Mouse (Mus musculus) intestine, embryonic 15.5 days (tissue): Measurements from ENCODE around the gene Grin3b. TPM values are rescaled to one million over a fixed set of nuclear protein-coding genes. Genes with fewer than 3 reads are reported as not detected.
A peak's percentile ranks its signal among the peaks of the same experiment; 100 is the strongest.

Experiments used
- ATAC-seq: fragments of 200-750 bp; cut with Nextera tagmentation; 2 replicates; pipeline ENCODE4 v1.8.0; 2017; ENCODE audit warnings: moderate TSS enrichment, moderate library complexity
- H3K27ac ChIP-seq: fragments of 300-500 bp; sonication (generic); 2 replicates; pipeline ENCODE4 v1.5.1; 2015; ENCODE audit warnings: mild to moderate bottlenecking, inconsistent platforms
- H3K27me3 ChIP-seq: fragments of 300-500 bp; sonication (generic); replicated peaks from 2 replicates; pipeline ENCODE4 v1.6.1; 2015; ENCODE audit warnings: inconsistent platforms
- H3K36me3 ChIP-seq: fragments of 300-500 bp; sonication (generic); 2 replicates; pipeline ENCODE4 v1.6.1; 2015; ENCODE audit warnings: inconsistent platforms
- H3K4me1 ChIP-seq: fragments of 300-500 bp; sonication (generic); replicated peaks from 2 replicates; pipeline ENCODE4 v1.6.1; 2015; ENCODE audit warnings: inconsistent platforms
- H3K4me2 ChIP-seq: fragments of 300-500 bp; sonication (generic); replicated peaks from 2 replicates; pipeline ENCODE4 v1.6.1; 2015; ENCODE audit warnings: mild to moderate bottlenecking, inconsistent platforms
- H3K4me3 ChIP-seq: fragments of 300-500 bp; sonication (generic); replicated peaks from 2 replicates; pipeline ENCODE4 v1.5.1; 2015; ENCODE audit warnings: inconsistent platforms
- H3K9ac ChIP-seq: fragments of 300-500 bp; sonication (generic); 2 replicates; pipeline ENCODE4 v1.6.1; 2015; ENCODE audit warnings: inconsistent platforms
- H3K9me3 ChIP-seq: fragments of 300-500 bp; sonication (generic); 2 replicates; pipeline ENCODE4 v1.6.1; 2016; ENCODE audit warnings: inconsistent platforms
- WGBS: fragments of 180-500 bp; shearing (Covaris S2); methylation state at CpG from one replicate; pipeline ENCODE4 v1.1.7; 2015; 5-methylcytosine and 5-hydroxymethylcytosine counted together
- polyA plus RNA-seq: library from polyadenylated mRNA; unstranded; fragments of >200 nt; fragmentation: Nextera tagmentation; extraction: Ambion mirVana; gene quantifications from 2 replicates; pipeline ENCODE4 v1.2.1, GENCODE M21; 2015

Grin3b gene
- polyA plus RNA-seq, 1 experiment from 2014 or later: 0.11 TPM

GRCm38 (mm10) chr10:80014484-80015290 lies 44.2 kb downstream of the Grin3b start:
- H3K4me3 ChIP-seq: no peak overlapping the region
- peaks cover 28% of the 10 kb centered on the region for H3K27me3 ChIP-seq
- ATAC-seq: peak; percentile 52
- H3K36me3 ChIP-seq: peaks cover 11% of the 10 kb centered on the region
- H3K9ac ChIP-seq: peak overlapping the region; percentile 28; the same call in 1 of the 2 replicates
- H3K4me1 ChIP-seq: peaks cover 17% of the 10 kb centered on the region
- 29% methylated on average over 28 of the region's 28 CpGs for WGBS
- H3K27ac ChIP-seq: no peak overlapping the region
- no peaks in the 10 kb centered on the region for H3K9me3 ChIP-seq
- H3K4me2 ChIP-seq: peak overlapping the region; percentile 6; the same call in 1 of the 2 replicates

GRCm38 (mm10) chr10:80015583-80015982 lies 45.1 kb downstream of the Grin3b start:
- no peak overlapping the region for H3K9ac ChIP-seq
- H3K36me3 ChIP-seq: 0 out of 2 replicates have a peak, but pooled peaks cover 4% of the 10 kb centered on the region
- no peak overlapping the region for H3K27ac ChIP-seq
- H3K4me3 ChIP-seq: no peak overlapping the region
- peaks cover 28% of the 10 kb centered on the region for H3K27me3 ChIP-seq
- H3K9me3 ChIP-seq: no peaks in the 10 kb centered on the region
- no peak for ATAC-seq
- WGBS: 80% methylated on average over 10 of the region's 10 CpGs
- H3K4me2 ChIP-seq: no peak overlapping the region
- peaks cover 18% of the 10 kb centered on the region for H3K4me1 ChIP-seq

- peaks cover 18% of the 10 kb centered on the region for H3K4me1 ChIP-seq
- peak within 1 kb of the TSS; percentile 12; the same call in 1 of the 2 replicates for H3K4me3 ChIP-seq
Observed at GRCm38 (mm10) chr10:80016511-80016910, 46.0 kb downstream of the Grin3b start, which contains the start of gene Arhgap45. Gene Arhgap45 (plus strand): TSS chr10:80016653.

GRCm38 (mm10) chr10:80016931-80017330 lies 46.4 kb downstream of the Grin3b start:
- H3K4me3 ChIP-seq: peak overlapping the region; percentile 12; the same call in 1 of the 2 replicates
- H3K9ac ChIP-seq: no peak overlapping the region
- WGBS: 84% methylated on average over 10 of the region's 10 CpGs
- H3K27ac ChIP-seq: no peak overlapping the region
- peaks cover 28% of the 10 kb centered on the region for H3K27me3 ChIP-seq
- H3K9me3 ChIP-seq: no peaks in the 10 kb centered on the region
- no peak for ATAC-seq
- H3K4me2 ChIP-seq: no peak overlapping the region
- no peaks in the 10 kb centered on the region for H3K36me3 ChIP-seq
- peaks cover 18% of the 10 kb centered on the region for H3K4me1 ChIP-seq

More at GRCm38 (mm10) chr10:80016511-80016910, 46.0 kb downstream of the Grin3b start, which contains the start of gene Arhgap45:
- WGBS: 66% methylated on average over 11 of the region's 11 CpGs
- no peak within 1 kb of the TSS for H3K9ac ChIP-seq
- no peak within 1 kb of the TSS for H3K4me2 ChIP-seq
- H3K36me3 ChIP-seq: no peaks in the 10 kb centered on the region
- no peaks in the 10 kb centered on the region for H3K9me3 ChIP-seq
- peaks cover 28% of the 10 kb centered on the region for H3K27me3 ChIP-seq
- no peak within 1 kb of the TSS for H3K27ac ChIP-seq
- ATAC-seq: no peak

GRCm38 (mm10) chr10:80017361-80017760 lies 46.8 kb downstream of the Grin3b start:
- peaks cover 28% of the 10 kb centered on the region for H3K27me3 ChIP-seq
- WGBS: 57% methylated on average over 3 of the region's 3 CpGs
- peaks cover 18% of the 10 kb centered on the region for H3K4me1 ChIP-seq
- H3K9me3 ChIP-seq: no peaks in the 10 kb centered on the region
- H3K27ac ChIP-seq: no peak overlapping the region
- H3K9ac ChIP-seq: no peak overlapping the region
- no peak overlapping the region for H3K4me2 ChIP-seq
- no peak for ATAC-seq
- H3K36me3 ChIP-seq: no peaks in the 10 kb centered on the region
- no peak overlapping the region for H3K4me3 ChIP-seq

- H3K27me3 ChIP-seq: peaks cover 27% of the 10 kb centered on the region
- no peak overlapping the region for H3K9ac ChIP-seq
- no peak overlapping the region; the same call in 1 of the 2 replicates for H3K4me2 ChIP-seq
- no peaks in the 10 kb centered on the region for H3K9me3 ChIP-seq
- WGBS: 81% methylated on average over 14 of the region's 14 CpGs
- ATAC-seq: no peak
- H3K4me3 ChIP-seq: no peak overlapping the region
- 0 out of 2 replicates have a peak overlapping the region, but pooled peaks have one; percentile 13 for H3K27ac ChIP-seq
- H3K4me1 ChIP-seq: peaks cover 18% of the 10 kb centered on the region
- no peaks in the 10 kb centered on the region for H3K36me3 ChIP-seq
Observed at GRCm38 (mm10) chr10:80017771-80018170, 47.3 kb downstream of the Grin3b start.

GRCm38 (mm10) chr10:80018739-80019297 lies 48.3 kb downstream of the Grin3b start:
- H3K36me3 ChIP-seq: no peaks in the 10 kb centered on the region
- peak overlapping the region; percentile 36; the same call in 1 of the 2 replicates for H3K9ac ChIP-seq
- 2% methylated on average over 15 of the region's 15 CpGs for WGBS
- H3K4me3 ChIP-seq: peak overlapping the region; percentile 12; the same call in 1 of the 2 replicates
- no peaks in the 10 kb centered on the region for H3K9me3 ChIP-seq
- no peak overlapping the region for H3K27ac ChIP-seq
- H3K27me3 ChIP-seq: peaks cover 17% of the 10 kb centered on the region
- peak overlapping the region; percentile 53 for H3K4me2 ChIP-seq
- peaks cover 18% of the 10 kb centered on the region for H3K4me1 ChIP-seq
- peak; percentile 78 for ATAC-seq

GRCm38 (mm10) chr10:80019471-80020131 lies 49.1 kb downstream of the Grin3b start:
- peaks cover 21% of the 10 kb centered on the region for H3K4me1 ChIP-seq
- H3K4me3 ChIP-seq: peak overlapping the region; percentile 28
- H3K9me3 ChIP-seq: no peaks in the 10 kb centered on the region
- H3K4me2 ChIP-seq: peak overlapping the region; percentile 53
- peak overlapping the region; percentile 40; the same call in 1 of the 2 replicates for H3K27ac ChIP-seq
- ATAC-seq: peak; percentile 60
- WGBS: 19% methylated on average over 20 of the region's 20 CpGs
- H3K9ac ChIP-seq: peak overlapping the region; percentile 43
- H3K27me3 ChIP-seq: peaks cover 9% of the 10 kb centered on the region
- H3K36me3 ChIP-seq: no peaks in the 10 kb centered on the region

GRCm38 (mm10) chr10:80020191-80020590 lies 49.7 kb downstream of the Grin3b start:
- Histone ChIP-seq H3K9ac (peak overlapping the region; percentile 43), H3K36me3 (no peaks in the 10 kb centered on the region), H3K4me2 (peak overlapping the region; percentile 53), H3K4me1 (peaks cover 22% of the 10 kb centered on the region), H3K4me3 (peak overlapping the region; percentile 28), H3K27me3 (0 out of 2 replicates have a peak, but pooled peaks cover 4% of the 10 kb centered on the region), H3K27ac (0 out of 2 replicates have a peak overlapping the region, but pooled peaks have one; percentile 13), H3K9me3 (no peaks in the 10 kb centered on the region)
- ATAC-seq: no peak
- 47% methylated on average over 11 of the region's 11 CpGs for WGBS

- H3K4me2 ChIP-seq: peak overlapping the region; percentile 53
- no peak overlapping the region for H3K4me3 ChIP-seq
- peaks cover 27% of the 10 kb centered on the region for H3K4me1 ChIP-seq
- H3K9me3 ChIP-seq: no peaks in the 10 kb centered on the region
- 82% methylated on average over 18 of the region's 18 CpGs for WGBS
- H3K36me3 ChIP-seq: no peaks in the 10 kb centered on the region
- 0 out of 2 replicates have a peak, but pooled peaks cover under 1% of the 10 kb centered on the region for H3K27me3 ChIP-seq
- ATAC-seq: no peak
- peak overlapping the region; percentile 43 for H3K9ac ChIP-seq
- no peak overlapping the region for H3K27ac ChIP-seq
Observed at GRCm38 (mm10) chr10:80020603-80021319, 50.2 kb downstream of the Grin3b start.

GRCm38 (mm10) chr10:80021320-80021641 lies 50.8 kb downstream of the Grin3b start:
- H3K27me3 ChIP-seq: no peaks in the 10 kb centered on the region
- no peak overlapping the region for H3K9ac ChIP-seq
- no peak for ATAC-seq
- H3K9me3 ChIP-seq: no peaks in the 10 kb centered on the region
- no peak overlapping the region for H3K4me2 ChIP-seq
- WGBS: 77% methylated on average over 13 of the region's 13 CpGs
- no peak overlapping the region for H3K4me3 ChIP-seq
- peaks cover 29% of the 10 kb centered on the region for H3K4me1 ChIP-seq
- no peak overlapping the region for H3K27ac ChIP-seq
- no peaks in the 10 kb centered on the region for H3K36me3 ChIP-seq
